Mouse (Mus musculus) lung, postnatal 36 days (tissue): ENCODE measurements around the gene Adamts14.

Experiments
- DNase-seq: peaks from one replicate; pipeline ENCODE4 v3.0.0; 2022; ENCODE audit warnings: mixed read lengths

Adamts14 gene

DNA sequence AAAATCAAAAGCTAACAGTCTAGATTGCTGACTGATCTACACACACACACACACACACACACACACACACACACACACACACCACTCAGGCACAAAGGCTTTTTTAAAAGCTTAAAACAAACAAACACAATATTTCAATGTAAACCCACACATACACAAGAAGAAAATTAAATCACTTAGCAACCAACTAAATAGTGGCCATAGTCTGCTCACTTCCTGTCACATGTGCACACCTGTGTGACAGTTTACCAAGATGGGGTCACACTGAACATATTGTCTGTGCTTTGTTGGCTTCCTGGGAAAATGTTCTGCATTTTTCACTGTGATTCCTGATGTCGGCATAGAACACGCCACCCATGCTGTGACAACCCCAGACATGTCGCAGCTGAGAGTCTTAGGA, 41.5 kb downstream of the Adamts14 start:
- no peak for DNase-seq

DNA sequence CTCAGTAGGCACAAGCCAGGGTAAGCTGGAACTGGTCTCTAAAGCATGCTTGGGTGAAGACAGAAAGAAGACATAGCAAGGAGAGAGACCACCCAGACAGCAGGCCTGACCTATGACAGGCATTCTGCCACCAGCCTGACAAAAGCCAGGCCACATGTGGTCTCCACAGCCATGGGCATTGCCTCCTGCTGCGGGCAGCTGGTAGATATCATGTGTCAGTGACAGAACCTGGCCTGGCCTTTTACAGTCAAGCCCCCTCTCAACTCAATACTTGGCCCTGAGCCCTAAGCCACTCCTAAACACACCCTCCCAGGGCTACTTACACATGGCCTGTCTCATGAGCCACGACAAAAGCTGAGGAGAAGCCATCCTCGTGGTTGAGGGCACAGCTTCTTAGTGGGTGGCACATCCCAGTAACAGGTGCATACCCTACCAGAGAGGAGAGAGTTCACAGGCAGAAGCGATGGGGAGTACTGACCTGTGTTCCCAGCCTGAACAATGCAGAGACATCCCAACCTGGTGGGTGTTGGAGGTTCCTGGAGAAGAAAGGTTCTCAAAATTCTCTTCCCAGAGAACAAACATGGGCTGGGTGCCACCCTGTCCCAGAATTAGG, 46.3 kb downstream of the Adamts14 start:
- no peak for DNase-seq

DNA sequence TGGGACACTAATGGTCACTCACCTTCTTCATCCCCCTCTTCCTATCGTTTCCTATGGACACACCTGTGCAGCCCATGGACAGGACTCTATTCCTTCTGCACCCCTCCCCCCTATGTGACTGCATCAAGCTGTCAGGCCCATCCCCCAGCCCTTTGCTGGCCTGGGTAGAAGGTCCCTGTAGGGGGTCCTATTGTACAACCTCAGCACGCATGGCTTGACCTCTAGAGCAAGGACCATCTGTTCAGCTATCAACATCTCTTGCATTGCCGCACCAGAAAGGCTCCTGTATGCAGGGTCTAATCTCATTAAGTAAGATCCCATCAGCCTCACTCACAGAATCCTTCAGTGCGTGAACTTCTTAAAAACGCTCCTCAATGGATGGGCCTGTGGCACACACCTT, 47.5 kb downstream of the Adamts14 start:
- DNase-seq = no peak

DNA sequence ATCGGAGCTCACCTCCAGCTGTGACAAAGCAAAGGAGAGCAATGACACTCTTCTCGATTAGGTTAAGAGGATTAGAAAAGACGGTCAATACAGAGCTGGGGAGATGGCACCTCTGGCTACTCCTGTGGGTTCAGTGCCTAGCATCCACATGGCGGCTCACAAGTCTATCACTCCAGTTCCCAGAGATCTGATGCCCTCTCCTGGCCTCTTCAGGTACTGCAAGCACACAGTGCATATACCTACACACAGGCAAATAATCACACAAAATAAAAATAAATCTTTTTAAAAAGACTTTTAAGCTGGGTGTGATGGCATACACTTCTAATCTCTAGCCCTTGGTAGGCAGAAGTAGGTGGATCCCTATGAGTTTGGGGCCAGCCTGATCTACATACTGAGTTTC, 53.9 kb downstream of the Adamts14 start:
- DNase-seq = no peak

DNA sequence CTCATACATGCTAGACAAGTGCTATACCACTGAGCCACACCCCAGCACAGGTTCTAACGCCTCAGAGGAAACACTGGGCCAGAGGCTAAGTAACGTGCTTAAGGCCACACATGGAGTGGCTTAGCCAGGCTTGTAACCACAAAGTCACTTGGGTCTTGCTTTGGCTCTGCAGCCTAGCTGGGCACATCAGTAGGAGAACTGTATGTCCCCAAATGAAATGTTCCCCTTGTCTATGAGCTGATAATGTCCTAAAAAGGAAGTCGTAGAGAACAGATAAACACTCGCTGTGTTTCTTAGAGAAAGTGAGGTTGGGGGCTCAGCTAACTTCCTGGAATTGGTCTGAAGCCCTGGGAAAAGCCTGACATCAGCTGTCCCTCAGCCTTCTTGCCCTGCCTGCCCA, 57.1 kb downstream of the Adamts14 start:
- DNase-seq = peak; percentile 33

DNA sequence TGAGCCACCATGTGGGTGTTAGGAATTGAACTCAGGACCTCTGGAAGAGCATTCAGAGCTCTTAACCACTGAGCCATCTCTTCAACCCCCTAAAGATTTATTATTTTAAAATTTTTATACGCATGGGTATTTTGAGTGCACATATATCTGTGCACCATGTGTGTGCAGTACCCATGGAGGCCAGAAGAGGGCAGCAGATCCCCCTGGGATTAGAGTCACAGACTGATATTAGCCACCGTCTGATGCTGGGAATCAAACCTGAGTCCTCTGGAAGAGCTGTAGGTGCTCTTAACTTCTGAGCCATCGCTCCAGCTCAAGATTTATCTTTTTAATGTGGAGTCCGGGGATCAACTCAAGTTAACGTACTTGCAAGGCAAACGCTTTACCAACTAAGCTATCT, 57.6 kb downstream of the Adamts14 start:
- DNase-seq = no peak

DNA sequence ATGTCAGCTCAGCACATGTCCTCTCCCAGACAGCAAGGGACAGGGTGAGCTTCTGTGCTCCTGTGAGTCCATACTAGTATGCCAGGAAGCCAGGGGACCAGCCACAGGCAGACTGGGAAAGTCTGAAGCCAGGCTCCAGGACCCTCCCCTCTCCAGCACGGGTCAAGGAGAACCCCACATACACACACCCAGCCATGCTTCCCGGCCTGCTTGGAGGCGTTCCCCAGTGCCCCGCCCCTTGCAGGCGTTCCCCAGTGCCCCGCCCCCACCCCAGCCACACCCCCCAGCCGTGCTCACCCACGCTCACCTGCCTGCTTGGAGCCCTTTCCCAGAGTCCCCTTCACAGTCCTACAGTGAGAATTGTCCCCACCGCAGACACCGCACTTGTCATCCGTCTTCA, 60.4 kb downstream of the Adamts14 start:
- DNase-seq = no peak

DNA sequence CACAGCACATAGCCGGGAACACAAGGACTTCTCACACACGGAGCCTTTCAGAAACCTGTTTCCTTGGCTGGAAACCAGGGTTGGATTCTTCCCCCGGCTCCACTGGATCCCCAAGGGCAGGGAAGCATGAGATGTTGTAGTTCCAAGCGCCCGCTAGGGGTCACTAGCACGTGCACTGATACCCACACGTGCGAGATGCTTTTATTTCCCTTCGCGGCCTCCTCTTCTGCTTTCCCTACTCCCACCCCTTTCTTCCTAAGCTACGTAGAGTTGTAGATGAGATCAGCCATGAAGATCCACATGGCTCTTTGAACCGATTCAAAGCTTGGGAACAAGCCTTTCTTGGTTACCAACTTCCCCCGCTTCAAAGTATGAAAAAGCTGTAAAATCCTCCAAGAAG, 61.5 kb downstream of the Adamts14 start:
- DNase-seq = peak; percentile 66

DNA sequence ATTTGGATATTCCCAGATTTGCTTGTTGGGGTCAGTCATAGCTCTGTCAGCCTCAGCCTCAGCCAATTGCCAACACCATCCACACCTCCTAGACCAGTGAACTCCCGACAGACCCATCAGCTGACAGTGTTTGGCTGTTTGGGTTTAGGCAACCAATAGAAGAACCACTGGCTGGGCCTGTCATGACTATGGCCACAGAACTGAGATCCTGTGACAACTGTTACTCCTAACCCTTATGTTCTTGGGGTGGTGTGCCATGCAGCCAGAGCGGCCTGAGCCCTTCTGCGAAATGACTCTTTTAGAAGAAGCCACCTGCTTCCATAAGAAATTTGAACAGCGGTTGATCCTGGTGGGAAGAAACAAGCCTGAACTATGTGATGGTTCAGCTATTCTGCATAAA, 62.1 kb downstream of the Adamts14 start:
- no peak for DNase-seq

DNA sequence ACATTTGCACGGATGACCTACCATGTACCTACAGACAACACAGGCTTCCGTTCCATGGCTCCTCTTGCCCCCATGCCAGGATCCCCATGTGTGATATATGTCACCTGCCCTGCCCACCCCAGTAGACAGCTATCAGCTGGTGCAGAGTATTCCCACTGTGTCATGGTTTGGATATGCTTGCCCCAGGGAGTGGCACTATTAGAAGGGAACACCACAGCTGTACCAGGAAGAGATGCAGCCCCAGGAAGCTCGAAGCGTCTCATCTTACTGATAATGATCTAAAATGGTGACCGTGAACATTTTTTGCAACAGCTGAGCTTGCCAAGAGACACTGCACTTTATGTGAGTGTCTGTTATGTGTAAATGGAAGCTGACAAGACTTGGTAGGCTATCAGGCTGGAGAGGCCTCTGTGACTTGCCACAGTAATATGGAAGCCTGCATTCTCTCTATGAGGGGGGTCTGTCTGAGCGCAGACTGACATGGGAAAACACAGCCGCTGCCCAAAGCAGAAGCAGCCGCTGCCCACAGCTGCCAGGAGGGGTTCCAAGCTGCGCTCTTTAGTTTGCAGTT, 65.0 kb downstream of the Adamts14 start:
- DNase-seq = no peak

DNA sequence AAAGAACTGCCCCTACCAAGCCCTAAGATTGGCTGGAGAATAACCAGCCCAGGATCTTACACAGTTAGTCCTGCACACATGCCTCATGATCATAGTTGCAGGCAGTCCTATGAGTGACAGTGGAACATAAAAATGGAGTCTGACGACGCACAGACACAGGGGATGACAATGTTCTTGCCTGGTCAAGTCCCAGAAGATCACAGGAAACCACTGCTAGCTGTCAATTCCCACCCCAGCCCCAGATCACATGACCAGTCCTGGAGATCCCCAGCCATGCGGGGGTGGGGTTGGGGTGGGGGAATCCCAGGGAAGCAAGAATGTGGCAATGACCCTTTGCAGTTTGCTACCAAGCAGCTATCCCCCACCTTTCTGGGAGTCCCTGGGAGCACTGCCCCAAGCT, 69.3 kb downstream of the Adamts14 start:
- no peak for DNase-seq

DNA sequence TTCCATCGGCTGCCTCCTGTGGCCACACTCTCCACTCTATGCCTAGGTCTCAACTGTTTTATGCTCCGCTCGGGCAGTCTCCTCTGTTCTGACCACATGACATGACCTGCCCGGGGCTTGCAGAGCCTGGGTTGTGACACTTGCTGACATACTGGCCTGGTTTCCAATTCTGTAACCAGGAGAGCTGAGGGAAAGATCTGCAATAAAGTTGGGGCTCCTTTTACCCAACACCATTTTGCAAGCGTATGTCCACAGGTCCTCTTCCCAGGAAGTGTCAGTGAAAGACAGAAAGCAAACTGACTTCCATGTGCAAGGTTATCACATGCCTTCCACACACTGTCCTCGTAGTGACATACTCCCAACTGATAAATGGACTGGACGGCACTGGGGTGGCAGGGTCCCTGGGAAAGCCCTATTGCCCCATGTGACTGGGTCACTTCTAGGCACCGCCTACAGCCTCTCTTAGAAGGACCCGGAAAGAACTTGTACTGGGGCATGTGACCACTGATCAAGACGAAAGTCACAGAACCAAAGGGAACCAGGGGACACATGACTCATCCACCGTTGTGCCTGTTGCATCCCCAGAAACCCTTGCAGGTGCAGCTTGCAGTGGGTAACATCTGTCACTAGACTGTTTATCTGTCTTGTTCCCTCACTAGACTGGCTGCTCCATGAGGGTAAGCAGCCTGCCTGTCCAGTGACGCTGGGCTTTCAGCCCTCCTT, 71.5 kb downstream of the Adamts14 start:
- DNase-seq = no peak

DNA sequence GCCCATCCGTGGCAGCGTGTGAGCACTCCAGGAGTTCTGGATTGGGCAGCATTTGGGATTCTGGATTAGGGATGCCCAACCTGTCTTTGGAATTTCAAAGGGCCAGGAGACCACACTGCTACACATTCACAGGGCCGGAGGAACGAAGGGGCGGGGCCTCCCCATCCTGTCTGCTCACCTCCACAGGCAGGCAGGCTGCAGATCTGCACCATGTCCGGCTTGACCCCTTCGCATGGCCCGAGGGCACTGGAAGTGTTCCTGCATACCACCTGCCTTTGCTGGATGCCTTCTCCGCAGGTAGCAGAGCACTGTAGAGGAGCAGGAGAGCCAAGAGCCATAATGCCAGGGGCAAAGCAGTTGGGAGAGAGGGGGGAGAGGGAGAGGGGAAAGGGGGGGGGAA, 72.2 kb downstream of the Adamts14 start:
- DNase-seq = no peak

DNA sequence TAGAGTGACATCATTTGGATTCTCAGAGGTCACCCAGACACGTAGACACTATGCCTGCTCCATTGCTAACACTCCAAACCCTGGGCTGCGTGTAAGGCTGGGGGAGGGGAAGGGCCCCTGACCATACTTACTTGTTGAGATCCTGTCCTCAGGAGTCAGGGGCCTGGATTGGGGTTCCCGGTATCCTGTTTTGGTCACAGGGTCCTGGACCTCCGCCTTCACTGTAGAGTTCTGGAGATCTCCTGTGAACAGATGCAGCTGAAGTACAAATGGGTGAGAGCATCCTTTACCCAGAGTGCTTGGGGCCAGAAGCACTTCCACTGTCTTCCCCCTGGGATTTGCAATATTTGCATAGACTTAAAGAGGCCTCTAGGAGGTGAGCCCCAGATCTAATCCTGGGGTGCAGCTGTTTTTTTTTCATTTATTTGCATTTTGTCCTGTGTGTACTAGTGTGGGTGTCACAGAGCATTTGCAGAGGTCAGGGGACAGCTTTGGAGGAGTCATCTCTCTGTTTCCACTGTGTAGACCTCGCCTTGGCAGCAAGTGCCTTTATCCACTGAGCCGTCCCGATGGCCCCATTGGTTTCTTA, 72.9 kb downstream of the Adamts14 start:
- DNase-seq = no peak

DNA sequence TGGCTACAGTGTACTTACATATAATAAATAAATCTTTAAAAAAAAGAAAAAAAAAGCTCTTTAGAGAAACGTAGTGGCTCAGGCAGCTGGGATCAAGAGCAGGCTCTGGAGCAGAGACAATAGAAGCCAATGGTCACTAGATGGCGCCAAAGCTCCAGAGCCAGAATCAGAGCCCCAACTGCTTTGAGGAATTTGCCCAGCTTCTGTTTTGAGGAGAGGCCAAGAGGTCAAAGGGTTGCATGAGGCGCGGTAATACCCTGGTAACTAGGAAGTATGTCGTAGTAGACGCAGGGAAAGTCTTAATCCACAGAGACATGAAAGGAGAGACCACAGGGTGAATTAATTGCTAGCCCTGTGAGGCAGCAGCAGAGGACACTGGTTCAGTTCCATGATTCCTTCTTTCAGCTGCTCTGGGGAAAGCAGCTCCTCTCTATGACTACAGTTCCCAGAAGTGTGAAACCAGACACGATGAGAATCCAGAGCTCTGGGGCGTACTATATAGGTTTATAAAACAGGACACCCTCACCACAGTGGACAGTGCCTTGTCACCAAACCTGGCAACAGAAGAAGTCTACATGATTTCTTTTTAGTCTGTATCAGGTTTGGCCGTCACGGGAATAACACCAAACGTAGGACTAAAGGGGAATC, 73.5 kb downstream of the Adamts14 start:
- peak; percentile 85 for DNase-seq

DNA sequence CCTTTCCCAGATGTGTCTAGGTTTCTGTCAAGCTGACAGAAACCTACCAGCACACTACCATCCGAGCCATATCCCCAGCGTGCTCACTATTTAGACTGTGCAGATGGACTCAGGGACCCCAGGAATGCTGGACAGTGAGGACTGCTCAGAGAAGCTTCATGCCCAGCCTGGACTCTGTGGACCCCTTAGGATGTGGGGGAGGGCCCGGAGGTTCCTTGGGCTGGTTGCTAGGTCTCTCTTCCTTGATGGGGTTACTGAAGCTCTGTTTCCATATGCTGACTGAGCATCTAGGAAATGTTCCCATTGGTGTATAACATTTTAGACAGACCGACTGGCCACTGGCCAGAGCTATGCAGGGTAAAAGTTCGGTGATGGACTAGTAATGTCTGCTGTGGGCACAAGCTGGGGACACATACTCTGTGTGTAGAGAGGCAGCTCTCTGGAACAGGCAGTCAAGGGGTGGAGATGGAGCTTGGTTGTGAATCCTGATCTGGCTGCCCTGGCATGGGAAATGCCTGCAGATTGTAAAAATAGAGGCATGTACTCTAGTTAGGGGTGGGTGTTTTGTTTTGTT, 77.4 kb downstream of the Adamts14 start:
- no peak for DNase-seq

DNA sequence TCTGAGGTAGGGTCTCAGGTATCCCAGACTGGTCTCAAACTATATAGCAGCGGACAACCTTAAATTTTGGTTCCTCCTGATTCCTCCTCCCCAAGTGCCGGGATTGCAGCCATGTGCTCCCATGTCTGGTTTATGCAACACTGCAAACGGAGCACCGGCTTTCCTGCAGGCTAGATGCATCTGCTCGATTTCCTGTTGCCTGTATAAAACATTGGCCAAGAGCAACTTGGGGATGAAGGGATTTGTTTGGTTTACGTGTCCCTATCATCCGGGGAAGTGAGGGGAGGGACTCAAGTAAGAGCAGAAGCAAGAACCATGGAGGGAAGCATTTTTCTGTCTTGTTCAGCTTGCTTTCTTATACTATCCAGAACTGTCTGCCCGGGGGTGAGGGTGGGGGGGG, 78.0 kb downstream of the Adamts14 start:
- DNase-seq = no peak

DNA sequence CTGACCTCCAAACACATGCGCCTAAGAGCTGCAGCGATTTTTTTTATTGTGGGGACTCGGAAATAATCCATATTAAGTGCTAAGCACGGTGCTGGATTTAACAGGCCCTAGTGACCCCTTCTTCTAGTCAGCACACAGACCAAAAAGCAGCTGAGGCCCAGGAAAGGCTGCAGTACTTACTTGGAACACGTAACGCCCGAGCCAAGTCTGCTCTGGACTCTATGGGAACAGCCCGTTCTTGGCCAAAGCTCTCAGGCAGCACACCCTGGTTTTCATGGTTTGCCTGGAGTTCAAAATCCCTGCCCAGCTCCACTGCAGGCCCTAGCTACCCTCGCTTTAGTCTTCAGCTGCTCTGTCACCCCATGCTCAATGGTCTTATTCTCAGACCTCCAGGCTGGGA, 78.6 kb downstream of the Adamts14 start:
- peak; percentile 39 for DNase-seq

DNA sequence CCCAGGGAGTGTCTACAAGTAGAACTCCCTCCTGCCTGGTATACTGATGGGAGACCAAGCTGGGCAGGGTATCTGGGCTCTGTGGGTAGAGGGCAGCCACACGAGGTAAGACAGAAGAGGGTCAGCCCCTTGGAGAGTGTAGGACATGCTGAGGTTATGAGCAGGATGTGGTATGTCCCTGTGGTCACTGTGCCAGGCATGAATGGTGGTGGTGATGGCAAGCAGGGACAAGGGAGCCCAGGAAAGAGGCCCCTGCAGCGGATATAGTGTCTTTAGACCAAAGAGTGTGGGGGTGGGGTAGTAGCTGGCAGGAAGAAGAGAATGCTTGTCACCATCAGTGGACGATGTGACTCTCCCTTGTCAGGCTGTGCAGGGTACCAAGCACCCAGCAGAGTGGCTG, 85.2 kb downstream of the Adamts14 start:
- DNase-seq = no peak

DNA sequence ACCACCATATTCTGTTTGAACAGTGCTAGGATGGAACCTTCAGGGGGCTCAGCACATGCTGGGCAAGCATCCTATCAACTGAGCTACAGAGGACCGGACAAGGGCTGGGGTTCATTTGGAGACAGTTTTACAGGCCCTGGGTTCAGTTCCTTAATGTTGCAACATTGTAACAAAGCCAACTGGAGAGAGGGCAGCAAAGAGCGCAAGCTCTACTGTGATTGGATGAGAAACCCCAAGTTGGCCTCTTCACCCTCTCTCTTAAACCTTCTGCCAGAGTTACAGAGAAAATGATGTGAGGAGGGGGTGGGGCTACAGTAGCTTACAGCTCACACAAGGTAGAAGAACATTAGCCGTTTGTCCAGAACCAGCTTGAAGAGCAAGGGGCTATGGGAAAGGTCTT, 86.2 kb downstream of the Adamts14 start:
- no peak for DNase-seq

DNA sequence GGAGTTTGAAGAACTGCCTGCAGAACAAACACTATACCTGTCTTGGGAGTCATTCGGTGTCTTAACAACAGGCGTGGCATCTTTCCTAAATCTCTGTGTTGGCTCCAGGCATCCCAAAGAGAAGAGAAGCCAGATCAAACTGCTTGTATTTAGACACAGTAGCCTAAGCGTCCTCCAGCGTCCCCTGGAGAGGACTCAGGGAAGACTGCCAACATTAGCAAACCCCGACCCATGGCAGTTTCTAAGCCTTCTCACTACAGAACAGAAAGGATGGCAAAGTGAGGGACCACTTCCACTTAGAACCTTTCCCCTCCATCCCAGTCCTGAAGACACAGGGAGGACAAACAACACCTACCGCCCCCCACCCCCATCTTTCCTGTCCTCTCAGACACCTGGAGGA, 93.3 kb downstream of the Adamts14 start:
- no peak for DNase-seq

DNA sequence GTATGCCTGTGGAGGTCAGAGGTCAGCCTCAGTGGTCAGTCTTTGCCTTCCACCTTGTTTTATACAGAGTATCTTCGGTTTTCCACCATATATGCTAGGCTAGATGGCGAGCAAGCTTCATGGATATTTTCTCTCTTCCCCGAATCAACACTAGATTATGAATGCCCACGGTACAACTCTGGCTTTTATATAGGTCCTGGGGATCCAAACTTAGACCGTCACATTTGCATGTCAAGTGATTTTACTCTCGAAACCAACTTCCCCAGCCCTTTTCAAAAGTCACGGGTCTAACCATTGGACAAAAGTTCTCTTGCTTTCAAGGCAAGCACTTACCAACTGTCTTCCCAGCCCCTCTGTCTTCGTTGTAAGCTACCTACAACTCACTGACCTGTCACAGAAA, 94.6 kb downstream of the Adamts14 start:
- DNase-seq = no peak

DNA sequence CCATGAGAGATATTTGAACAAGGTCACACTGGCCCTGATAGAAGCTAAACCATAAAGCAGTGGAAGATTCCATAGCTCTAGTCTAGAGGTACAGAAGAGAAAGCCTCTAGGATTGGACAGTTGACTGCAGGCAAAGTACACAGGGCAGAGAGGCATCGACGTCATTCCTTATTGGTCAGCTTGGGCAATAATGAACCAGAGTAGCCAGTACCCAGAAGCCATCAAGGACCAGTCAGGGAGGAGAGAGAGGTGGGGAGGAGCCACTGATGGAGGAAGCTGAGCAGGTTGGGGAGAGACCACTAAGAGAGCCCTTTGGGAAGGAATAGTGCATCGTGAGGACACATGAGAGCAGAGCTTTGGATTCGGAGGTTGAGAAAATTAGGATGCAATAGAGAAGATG, 95.5 kb downstream of the Adamts14 start:
- no peak for DNase-seq
